Mouse (Mus musculus) heart, adult 2 months (tissue): ENCODE data around the gene Stox1.

Experiments used
- CTCF ChIP-seq: fragments of 200-600 bp; IDR thresholded peaks from 2 replicates; pipeline ENCODE4 v1.8.1; 2022; ENCODE audit warnings: antibody characterized with exemption, mild to moderate bottlenecking, moderate library complexity
- POLR2A ChIP-seq: fragments of 200-500 bp; IDR thresholded peaks from 2 replicates; pipeline ENCODE4 v1.6.1; 2011; ENCODE audit warnings: mild to moderate bottlenecking, low read depth, low read length, control low read depth; ENCODE audit not compliant: insufficient read depth

- TF ChIP-seq CTCF (no peak), POLR2A (no peak)
Observed at GRCm38 (mm10) chr10:62692244-62692643, 33.7 kb downstream of the Stox1 start.
